Mouse (Mus musculus) T-cell, adult 2 months (primary cell): ENCODE data around the gene Sf3a2.
A peak's percentile ranks its signal among the peaks of the same experiment; 100 is the strongest.
"Not testable (repeated sequence)": the region's sequence is repeated elsewhere in the genome, so short reads cannot be mapped to it uniquely, and the experiment has no call there.

ENCODE experiments used
- DNase-seq: peaks from one replicate; pipeline ENCODE4 v3.0.0; 2022; ENCODE audit warnings: low spot score

The Sf3a2 gene

DNA sequence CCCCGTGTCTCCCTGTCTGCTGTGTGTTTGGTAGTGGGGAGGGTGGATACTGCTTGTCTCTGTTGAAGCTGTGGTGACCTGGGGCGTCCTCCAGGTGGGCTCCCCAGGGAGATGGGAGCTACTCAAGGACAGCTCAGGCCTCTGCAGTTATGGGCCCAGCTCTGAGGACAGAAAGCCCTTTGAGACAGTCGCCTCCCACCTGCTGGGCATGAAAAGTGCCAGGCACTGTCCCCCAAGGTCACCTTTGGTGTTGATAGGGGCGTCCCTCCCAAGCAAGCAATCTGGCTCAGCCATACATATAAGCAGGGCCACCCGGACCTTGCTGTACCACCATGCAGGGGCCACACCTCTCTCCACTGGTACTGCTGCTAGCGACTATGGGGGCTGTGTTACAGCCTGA is 6.9 kb downstream of the Sf3a2 start, which contains the start of gene Amh:
Gene Amh (plus strand): TSS at position 328 of the 400 bp plus-strand sequence.
- no peak for DNase-seq

DNA sequence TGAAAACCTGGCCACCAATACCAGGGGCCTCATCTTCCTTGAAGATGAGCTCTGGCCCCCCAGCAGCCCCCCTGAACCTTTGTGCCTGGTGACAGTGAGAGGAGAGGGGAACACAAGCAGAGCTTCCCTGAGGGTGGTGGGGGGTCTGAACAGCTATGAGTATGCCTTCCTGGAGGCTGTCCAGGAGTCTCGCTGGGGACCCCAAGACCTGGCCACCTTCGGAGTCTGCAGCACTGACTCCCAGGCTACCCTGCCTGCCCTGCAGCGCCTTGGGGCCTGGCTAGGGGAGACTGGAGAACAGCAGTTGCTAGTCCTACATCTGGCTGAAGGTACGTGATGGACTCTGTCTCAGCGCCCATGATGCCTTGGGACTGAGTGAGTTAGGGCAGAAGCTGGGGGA is 7.3 kb downstream of the Sf3a2 start:
- DNase-seq, result no peak

DNA sequence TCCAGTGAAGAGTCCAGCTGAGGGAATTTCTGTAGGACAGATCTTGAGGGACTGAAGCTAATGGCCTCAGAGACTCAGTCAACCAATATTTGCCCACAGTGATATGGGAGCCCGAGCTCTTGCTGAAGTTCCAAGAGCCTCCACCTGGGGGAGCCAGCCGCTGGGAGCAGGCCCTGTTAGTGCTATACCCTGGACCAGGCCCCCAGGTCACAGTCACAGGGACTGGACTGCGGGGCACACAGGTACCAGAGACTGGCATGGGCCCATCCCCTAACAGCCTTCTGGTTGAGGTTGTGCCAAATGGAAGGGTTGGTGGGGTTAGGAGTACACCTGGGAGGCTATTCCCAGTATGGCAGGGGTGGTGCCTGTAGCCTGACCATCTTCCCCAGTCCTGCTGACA is 7.9 kb downstream of the Sf3a2 start:
- DNase-seq, result peak; percentile 66

DNA sequence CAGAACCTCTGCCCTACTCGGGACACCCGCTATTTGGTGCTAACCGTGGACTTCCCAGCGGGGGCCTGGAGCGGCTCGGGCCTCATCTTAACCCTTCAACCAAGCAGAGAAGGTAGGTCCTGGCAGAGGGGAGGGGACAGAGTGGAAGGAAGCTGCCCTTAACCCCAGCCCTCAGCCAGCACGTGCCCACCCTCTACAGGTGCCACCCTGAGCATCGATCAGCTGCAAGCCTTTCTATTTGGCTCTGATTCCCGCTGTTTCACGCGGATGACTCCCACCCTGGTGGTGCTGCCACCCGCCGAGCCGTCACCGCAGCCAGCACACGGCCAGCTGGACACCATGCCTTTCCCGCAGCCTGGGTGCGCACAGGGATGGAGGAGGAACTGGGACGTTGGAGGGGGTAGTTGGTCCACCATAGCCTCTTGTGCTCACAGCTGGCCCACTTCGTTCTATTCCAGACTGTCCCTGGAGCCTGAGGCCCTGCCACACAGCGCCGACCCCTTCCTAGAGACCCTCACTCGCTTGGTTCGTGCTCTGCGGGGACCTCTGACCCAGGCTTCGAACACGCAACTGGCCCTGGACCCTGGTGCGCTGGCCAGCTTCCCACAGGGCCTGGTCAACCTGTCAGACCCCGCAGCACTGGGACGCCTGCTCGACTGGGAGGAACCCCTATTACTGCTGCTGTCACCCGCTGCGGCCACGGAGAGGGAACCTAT is 8.5 kb downstream of the Sf3a2 start:
- no peak for DNase-seq

DNA sequence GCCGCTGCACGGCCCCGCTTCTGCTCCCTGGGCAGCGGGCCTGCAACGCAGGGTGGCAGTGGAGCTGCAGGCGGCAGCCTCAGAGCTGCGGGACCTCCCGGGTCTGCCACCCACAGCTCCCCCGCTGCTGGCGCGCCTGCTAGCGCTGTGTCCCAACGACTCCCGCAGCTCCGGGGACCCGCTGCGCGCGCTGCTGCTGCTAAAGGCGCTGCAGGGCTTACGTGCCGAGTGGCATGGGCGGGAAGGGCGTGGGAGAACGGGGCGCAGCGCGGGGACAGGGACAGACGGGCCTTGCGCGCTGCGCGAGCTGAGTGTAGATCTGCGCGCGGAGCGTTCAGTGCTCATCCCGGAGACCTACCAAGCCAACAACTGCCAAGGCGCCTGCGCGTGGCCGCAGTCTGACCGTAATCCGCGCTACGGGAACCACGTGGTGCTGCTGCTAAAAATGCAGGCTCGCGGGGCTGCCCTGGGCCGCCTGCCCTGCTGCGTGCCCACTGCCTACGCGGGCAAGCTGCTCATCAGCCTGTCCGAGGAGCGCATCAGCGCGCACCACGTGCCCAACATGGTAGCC is 9.1 kb downstream of the Sf3a2 start:
- DNase-seq, result peak; percentile 32

DNA sequence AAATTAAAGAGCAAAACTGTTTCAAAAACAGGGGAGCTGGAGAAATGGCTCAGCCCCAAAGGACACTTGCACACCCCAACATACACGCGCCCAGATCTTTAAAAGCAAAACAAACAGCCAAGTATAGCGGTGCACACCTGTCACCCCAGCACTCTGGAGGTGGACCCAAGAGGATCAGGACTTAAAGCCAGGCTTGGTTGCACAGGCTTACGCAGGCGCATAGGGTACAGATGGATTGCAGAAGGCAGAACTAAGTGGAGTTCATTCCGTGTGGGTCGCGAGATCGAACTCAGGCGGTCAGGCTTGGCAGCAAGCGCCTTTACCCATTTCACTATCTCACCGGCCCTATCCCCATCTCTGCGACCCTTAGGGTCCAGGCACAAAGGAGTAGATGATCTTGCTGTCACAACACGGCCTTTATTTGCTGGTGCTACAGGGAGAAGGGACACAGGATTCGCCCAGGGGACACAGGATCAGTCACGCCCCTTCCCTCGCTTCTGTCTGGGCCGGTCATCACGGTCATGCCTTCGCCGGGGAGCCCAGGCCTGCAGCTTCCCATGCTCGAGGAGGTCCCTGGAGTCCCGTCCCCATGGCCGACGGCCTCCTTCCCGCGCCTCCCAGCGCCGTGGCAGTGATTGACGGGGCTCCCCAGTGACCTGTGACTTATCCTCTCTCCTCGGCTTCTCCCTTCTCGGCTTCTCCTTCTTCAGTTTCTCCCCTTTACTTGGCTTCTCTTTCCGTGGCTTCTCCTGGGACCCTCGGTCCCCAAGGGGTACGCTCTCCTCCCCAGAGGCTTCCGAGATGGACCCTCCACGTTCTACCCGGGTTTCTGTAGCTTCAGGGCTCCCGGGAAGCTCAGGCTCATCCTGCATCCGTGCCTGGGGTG is 10.3 kb downstream of the Sf3a2 start:
- no peak for DNase-seq

DNA sequence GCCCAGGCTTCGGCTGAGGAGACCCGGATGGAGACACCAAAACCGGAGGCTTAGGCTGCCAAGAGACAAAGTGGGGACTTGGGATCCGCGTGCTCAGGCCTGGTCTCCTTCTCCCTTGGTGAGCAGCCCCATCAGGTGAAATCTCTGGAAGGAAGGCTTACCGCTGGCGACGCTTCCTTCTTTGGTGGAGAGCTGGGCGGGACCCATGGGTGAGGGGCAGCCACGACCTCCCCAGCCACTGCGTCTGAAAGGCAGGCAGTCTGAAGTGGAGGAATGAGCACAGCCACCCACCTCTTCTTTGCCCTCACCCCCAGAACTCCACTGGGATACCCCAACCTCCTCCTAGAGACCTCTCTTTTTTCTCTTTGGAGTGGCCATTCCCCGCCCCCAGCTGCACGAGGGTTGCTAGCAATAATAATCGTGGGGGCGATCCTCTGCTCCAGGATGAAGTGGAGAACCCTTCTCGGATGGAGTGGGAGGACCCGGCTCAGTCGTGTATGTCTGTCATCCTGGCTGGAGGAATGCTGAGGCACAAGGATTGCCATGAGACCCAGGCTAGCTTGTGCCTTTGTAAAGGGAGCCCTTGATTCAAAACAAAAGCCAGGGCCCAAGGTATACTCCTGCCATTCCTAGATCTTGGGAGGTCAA is 11.1 kb downstream of the Sf3a2 start:
- DNase-seq, result no peak

DNA sequence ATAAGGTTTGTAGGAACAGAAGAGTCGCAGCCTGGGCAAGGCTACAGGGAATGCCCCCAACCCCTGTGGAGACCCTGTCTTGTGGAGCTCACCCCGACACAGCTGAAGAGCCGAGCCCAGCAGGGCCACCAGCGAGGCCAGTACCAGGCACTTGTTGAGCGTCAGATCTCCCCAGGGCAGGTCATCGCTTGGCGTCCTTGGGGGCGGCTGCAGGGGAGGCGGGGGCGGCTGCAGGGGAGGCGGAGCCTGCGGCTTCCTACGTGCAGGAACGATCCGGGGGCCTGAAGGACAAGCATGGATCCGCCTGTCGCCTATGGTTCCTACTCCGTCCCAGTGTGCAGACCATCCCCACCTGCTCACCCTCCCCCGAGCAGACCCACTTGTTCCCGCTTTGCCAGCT is 12.1 kb downstream of the Sf3a2 start:
- no peak for DNase-seq

DNA sequence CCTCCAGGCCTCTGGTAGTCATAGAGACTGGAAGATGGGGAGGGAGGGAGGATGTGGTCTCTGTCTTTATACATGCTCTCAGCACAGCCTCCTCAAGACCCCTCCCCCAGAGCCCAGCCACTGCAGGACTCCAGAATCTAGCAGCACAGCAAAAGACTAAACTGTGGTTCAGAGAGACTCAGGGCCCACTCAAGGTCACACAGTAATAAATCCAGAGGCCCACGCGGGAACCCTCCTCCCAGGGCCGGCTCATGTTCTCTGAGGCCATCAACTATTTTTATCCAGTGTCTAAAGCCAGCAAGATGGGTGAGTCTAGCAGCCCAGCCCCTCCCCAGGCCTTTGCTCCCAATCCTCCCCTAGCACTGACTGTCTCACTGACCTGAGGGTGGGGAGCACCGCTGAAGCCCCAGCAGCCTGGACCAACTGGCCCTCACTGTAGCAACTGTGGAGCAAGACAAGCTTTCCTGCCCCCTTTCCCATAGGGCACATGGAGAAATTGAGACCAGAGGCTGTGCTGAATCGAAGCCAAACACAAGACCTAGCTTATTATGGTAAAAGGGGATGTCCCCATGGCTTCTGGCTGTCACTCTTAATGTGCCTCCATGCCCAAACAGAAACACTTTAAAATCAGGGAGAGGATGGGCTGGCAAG is 14.5 kb downstream of the Sf3a2 start:
- DNase-seq, result no peak

DNA sequence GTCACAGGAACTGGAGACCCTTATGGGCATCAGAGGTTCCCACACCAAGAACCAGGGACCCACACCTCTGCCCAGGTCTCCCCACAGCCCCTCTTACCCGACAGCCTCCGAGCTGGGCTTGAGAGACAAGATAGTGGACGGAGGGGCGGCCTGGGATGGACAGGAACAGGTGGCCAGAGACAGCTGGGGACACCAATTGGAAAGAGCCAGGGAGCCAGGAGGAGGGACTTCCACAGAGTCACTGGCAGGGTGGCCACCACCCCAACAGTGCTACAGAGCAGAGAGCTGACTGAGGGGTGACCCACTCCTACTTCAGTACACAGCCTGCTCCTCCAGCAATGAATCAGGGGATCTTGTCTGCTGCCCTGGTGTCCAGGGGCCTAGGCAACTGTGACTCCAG is 15.4 kb downstream of the Sf3a2 start, which contains the start of gene Jsrp1:
Gene Jsrp1 (minus strand): TSS at position 133 of the 400 bp plus-strand sequence.
- DNase-seq, result no peak

DNA sequence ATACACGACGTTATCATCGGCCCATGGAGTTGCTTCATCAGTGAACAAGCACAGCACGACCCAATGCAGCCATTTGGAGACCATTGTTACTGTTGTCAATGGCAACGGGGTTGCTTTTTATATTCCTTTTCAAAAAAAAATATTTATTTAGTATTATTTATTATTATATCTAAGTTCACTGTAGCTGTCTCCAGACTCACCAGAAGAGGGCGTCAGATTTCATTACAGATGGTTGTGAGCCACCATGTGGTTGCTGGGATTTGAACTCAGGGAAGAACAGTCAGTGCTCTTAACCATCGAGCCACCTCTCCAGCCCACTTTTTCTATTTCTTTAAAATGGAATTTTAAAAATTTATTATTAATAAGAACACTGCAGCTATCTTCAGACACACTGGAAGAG is 16.8 kb downstream of the Sf3a2 start:
- no peak for DNase-seq

DNA sequence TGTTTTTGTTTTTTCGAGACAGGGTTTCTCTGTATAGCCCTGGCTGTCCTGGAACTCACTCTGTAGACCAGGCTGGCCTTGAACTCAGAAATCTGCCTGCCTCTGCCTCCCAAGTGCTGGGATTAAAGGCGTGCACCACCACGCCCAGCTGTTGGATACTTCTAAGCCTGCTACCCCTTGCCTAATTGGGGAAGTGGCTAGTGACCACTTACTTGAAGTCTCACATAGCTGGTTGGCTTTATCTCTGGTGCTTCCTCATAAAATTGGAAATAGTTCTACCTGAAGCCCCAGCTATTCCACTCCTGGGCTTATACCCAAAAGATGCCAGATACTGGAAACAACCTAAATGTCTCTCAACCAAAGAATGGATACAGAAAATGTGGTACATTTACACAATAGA is 18.3 kb downstream of the Sf3a2 start:
- DNase-seq, result not testable (repeated sequence)

DNA sequence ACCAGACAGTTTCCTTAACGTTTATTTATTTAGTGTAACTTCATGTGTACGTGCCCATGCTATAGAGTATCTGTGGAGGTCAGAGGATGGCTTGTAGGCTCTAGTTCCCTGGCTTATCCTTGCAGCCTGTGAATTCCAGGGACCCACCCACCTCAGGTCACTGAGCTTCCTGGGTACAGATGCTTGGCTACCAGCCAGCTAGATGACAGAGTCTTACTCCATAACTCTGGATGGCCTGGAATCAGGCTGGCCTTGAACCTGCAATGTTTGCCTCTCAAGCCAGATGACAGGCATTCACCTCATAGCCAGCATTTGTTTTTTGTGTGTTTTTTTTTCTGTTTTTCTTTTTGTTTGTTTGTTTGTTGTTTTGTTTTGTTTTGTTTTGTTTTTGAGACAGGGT is 19.2 kb downstream of the Sf3a2 start:
- no peak for DNase-seq

DNA sequence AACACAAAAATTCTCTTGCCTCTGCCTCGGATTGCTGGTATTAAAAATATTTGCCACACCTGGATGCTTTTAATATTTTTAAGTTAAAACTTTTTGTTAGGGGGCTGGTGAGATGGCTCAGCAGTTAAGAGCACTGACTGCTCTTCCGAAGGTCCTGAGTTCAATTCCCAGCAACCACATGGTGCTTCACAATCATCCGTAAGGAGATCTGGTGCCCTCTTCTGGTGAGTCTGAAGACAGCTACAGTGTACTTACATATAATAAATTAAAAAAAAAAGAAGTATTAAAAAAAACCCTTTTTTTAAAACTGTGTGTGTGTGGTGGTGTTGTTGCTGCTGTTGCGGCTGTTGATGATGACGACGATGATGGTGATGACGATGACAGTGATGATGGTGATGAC is 20.0 kb downstream of the Sf3a2 start:
- DNase-seq, result not testable (repeated sequence)

DNA sequence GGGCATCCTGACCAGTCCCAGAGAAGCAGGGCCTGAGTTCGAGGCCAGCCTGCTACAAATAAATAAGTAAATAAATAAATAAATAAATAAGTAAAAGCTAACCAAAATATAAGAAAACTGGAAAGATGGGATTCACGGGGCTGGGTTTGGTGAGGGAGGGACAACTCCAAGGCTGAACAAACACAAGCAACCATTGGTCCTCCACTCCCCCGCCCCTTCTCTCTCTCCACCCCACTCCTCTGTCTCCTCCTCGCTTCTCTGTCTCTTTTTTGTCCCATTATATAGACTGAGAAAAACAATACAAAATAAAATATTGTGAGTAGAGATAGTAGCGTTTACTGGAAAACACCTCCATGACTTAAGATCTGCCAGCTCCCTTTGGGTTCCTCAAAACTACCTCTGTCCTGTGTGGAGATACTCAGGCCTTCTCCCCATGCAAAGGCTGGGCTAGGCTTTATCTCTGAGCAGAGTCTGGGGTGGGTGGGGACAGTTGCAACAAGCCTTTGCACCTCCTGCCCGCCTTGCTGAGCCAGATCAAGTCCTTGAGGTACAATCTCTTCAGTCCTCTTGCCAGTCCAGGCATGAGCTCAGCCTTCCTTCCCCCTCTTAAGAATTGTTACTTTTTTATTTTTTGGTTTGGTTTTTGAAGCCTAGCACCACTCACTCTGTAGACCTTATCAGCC is 20.7 kb downstream of the Sf3a2 start:
- DNase-seq, result no peak

DNA sequence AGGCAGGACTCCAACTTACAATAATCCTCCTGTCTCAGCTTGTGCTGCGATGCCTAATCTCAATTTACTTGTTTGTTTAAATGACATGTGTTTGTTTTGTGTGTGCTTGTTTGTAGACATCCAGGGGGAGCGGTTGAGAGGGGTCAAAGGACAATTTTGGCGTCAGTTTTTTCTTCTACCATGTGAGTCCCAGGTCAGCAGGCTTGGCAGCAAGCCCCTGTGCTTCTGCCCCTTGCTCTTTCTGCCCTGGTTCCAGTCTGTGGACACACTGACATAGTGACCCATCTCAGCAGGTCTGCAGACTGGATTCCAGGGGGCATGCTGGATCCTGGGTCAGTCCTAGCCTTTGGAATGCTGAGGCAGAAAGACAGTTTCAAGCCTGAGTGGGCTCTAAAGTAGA is 21.4 kb downstream of the Sf3a2 start:
- DNase-seq, result no peak

DNA sequence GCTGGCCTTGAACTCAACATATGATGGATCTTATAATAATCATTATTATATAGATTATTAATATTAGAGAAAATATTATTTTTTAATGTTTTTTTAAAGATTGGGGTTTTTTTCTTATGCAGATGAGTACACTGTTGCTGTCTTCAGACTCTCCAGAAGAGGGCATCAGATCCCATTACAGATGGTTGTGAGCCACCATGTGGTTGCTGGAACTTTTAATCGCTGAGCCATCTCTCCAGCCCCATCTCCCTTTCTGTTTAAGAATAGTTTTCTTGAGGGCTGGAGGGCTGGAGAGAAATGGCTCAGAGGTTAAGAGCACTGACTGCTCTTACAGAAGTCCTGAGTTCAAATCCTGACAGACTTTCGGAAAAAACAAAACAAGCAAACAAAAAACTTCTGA is 24.0 kb downstream of the Sf3a2 start:
- DNase-seq, result peak; percentile 60

DNA sequence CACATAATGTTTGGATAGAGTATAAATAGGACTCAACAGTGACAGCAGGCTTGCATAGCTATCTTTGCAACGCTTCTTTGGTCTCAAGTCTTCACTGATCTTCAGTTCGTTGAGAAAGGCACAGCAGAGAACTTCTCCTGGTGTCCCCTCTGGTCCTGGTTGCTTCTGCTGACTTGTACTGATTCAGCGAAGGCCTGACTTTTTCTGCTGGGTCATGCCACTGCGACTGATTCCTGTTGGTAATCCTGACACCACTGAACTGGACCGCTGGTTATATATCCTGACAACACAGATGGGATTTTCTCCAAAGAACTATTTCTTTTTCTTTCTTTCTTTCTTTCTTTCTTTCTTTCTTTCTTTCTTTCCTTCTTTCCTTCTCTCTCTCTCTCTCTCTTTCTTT is 24.5 kb downstream of the Sf3a2 start:
- no peak for DNase-seq

DNA sequence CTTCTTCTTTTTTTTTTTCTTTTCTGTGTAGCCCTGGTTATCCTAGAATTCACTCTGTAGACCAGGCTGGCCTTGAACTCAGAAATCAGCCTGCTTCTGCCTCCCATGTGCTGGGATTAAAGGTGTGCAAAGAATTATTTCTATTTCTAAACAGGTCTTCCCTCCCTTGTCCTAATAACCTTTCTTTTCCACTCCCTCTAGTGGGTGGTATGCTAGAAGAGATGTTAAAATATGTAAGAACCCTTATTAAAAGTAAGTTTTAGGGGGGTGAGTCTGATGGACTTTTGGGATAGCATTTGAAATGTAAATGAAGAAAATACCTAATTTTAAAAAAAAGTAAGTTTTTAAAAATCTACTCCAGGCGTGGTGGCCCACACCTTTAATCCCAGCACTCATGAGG is 25.3 kb downstream of the Sf3a2 start:
- DNase-seq, result no peak

DNA sequence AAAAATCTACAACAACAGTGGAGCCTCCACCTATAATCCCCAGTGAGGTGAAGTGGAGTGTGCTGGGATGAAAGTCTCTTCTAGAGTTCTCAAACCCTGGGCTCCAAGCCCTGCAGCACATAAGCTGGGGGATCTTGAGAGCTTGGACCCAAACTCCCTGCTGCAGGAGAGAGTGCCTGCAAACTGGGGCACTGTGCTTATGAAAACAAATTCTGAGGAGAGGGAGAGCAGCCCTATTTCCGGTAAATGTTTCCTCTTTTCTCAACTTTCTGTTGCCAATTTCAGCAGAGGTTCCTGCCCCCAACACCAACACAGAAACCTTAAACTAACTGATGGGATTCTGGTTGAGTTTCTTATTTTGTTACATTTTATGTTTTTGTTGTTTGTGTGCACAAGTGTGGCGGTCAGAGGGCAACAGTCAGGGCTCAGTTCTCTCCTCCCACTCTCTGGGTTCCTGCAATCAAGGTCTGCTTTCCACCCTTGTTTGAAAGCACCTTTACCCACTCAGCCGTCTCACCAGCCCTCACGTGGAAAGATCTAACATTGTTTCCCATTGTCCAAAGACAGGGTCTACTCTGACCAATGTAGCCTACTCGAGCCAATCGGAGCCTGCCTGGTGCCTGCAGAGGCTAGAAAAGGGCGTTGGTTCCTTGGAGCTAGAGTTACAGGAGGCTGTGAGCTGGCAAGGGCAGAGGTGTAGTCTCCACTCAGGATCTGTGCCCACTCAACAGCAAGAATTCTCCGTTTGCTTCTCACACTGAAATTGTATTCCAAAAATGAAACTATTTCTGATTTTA is 26.0 kb downstream of the Sf3a2 start:
- DNase-seq, result no peak

DNA sequence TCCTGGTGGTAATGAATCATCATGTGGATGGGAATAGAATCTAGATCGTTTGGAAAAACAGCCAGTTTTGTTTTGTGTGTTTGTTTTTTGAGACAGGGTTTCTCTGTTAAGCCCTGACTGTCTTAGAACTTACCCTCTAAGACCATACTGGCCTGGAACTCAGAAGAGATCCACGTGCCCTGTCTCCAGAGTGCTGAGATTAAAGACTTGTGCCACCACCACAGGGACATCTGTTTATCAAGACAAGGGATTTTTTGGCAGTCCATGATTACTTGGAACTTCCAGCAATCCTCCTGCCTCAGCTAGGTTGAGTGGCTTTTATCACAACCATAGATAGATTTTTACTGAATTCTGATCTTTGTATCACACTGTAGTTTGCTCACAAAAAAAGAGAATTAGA is 26.8 kb downstream of the Sf3a2 start:
- DNase-seq, result no peak
